Mouse (Mus musculus) lung, adult 2 months (tissue): ENCODE results near the gene Hira. TPM values are rescaled to one million over a fixed set of nuclear protein-coding genes. Genes with fewer than 3 reads are reported as not detected.
A peak's percentile ranks its signal among the peaks of the same experiment; 100 is the strongest.
"Not testable (repeated sequence)": the region's sequence is repeated elsewhere in the genome, so short reads cannot be mapped to it uniquely, and the experiment has no call there.

ENCODE experiments used
- DNase-seq: peaks from one replicate; pipeline ENCODE4 v3.0.0; 2022
- H3K4me1 ChIP-seq: fragments of 200-500 bp; 2 replicates; pipeline ENCODE4 v1.6.1; 2011; ENCODE audit warnings: low read length; ENCODE audit not compliant: control insufficient read depth, insufficient read depth
- H3K4me3 ChIP-seq: fragments of 200-500 bp; replicated peaks from 2 replicates; pipeline ENCODE3; 2011; ENCODE audit warnings: low read depth, mild to moderate bottlenecking, control low read depth, low read length; ENCODE audit errors: extremely low read depth
- CTCF ChIP-seq: fragments of 200-500 bp; IDR thresholded peaks from 2 replicates; pipeline ENCODE4 v1.5.1; 2011; ENCODE audit warnings: mild to moderate bottlenecking, low read length, control low read depth; ENCODE audit not compliant: insufficient read depth
- POLR2A ChIP-seq: fragments of 200-500 bp; IDR thresholded peaks from 2 replicates; pipeline ENCODE4 v1.6.1; 2011; ENCODE audit warnings: low read depth, mild to moderate bottlenecking, control low read depth, low read length, borderline replicate concordance; ENCODE audit errors: extremely low read depth
- WGBS: fragments of 180-500 bp; shearing (Covaris S2); methylation state at CpG from one replicate; pipeline ENCODE4 v1.1.7; 2018; 5-methylcytosine and 5-hydroxymethylcytosine counted together
- polyA plus RNA-seq: library from polyadenylated mRNA; depleted of rRNA; stranded (reverse); fragments of >200 nt; gene quantifications from 2 replicates; pipeline ENCODE4 v1.2.3, GENCODE M21; 2012; rRNA removed

The Hira gene
- polyA plus RNA-seq = 53.3 and 58.8 TPM in 2 replicates

GRCm38 (mm10) chr16:18876442-18877308 lies at the start of gene Hira, which contains the start of gene Mrpl40:
Hira (plus strand) TSS chr16:18877037.
Mrpl40 (minus strand) TSS chr16:18876862.
- H3K4me1 ChIP-seq = peaks cover 4% of the 10 kb centered on the region; the same call in 1 of the 2 replicates
- WGBS = under 1% methylated on average over 93 of the region's 93 CpGs
- peak; percentile 92 for DNase-seq
- H3K4me3 ChIP-seq = peak within 1 kb of the TSS; percentile 98
- TF ChIP-seq POLR2A = peak; percentile 86; the same call in 1 of the 2 replicates
- TF ChIP-seq CTCF = no peak

GRCm38 (mm10) chr16:18828630-18829029 lies 48.2 kb upstream of the Hira start:
- WGBS = 91% methylated on average over 3 of the region's 3 CpGs
- no peak for DNase-seq

GRCm38 (mm10) chr16:18829102-18829501 lies 47.7 kb upstream of the Hira start:
- TF ChIP-seq CTCF = no peak
- no peak for TF ChIP-seq POLR2A
- Histone ChIP-seq H3K4me1 (no peaks in the 10 kb centered on the region), H3K4me3 (no peak overlapping the region)
- DNase-seq = no peak
- 68% methylated on average over 6 of the region's 6 CpGs for WGBS

More at GRCm38 (mm10) chr16:18828630-18829029, 48.2 kb upstream of the Hira start:
- H3K4me3 ChIP-seq = no peak overlapping the region
- TF ChIP-seq POLR2A (no peak), CTCF (no peak)
- no peaks in the 10 kb centered on the region for H3K4me1 ChIP-seq

- WGBS = 75% methylated on average over 2 of the region's 2 CpGs
- no peak for DNase-seq
- Histone ChIP-seq H3K4me3 (no peak overlapping the region), H3K4me1 (peaks cover 4% of the 10 kb centered on the region; the same call in 1 of the 2 replicates)
- no peak for TF ChIP-seq POLR2A
- TF ChIP-seq CTCF = no peak
Observed at GRCm38 (mm10) chr16:18833486-18833885, 43.4 kb upstream of the Hira start.

GRCm38 (mm10) chr16:18836073-18836467 lies 40.8 kb upstream of the Hira start:
- WGBS = 23% methylated on average over 3 of the region's 3 CpGs
- peak overlapping the region; percentile 95 for H3K4me3 ChIP-seq
- no peak for TF ChIP-seq POLR2A
- TF ChIP-seq CTCF = no peak
- H3K4me1 ChIP-seq = peaks cover 4% of the 10 kb centered on the region; the same call in 1 of the 2 replicates
- DNase-seq = no peak

- WGBS = 2% methylated on average over 46 of the region's 46 CpGs
- DNase-seq = peak; percentile 94
- Histone ChIP-seq H3K4me3 (peak within 1 kb of the TSS; percentile 95), H3K4me1 (peaks cover 4% of the 10 kb centered on the region; the same call in 1 of the 2 replicates)
- TF ChIP-seq POLR2A (peak; percentile 92), CTCF (no peak)
Observed at GRCm38 (mm10) chr16:18836468-18837208, 40.2 kb upstream of the Hira start, which contains the start of the genes 2510002D24Rik and Gm28539. 2510002D24Rik (plus strand) TSS chr16:18836578. Gm28539 (plus strand) TSS chr16:18836584.

- WGBS = 87% methylated on average over 4 of the region's 4 CpGs
- TF ChIP-seq POLR2A = no peak
- no peak for TF ChIP-seq CTCF
- H3K4me3 ChIP-seq = no peak overlapping the region
- DNase-seq = no peak
- H3K4me1 ChIP-seq = peaks cover 4% of the 10 kb centered on the region; the same call in 1 of the 2 replicates
Observed at GRCm38 (mm10) chr16:18838346-18838745, 38.5 kb upstream of the Hira start.

GRCm38 (mm10) chr16:18846301-18846820 lies 30.5 kb upstream of the Hira start:
- Histone ChIP-seq H3K4me1 (no peaks in the 10 kb centered on the region), H3K4me3 (no peak overlapping the region)
- TF ChIP-seq CTCF (no peak), POLR2A (no peak)
- no peak for DNase-seq
- WGBS = 85% methylated on average over 15 of the region's 15 CpGs

GRCm38 (mm10) chr16:18849521-18850190 lies 27.2 kb upstream of the Hira start:
- H3K4me1 ChIP-seq, H3K4me3 ChIP-seq, DNase-seq: not testable (repeated sequence)
- WGBS = 86% methylated on average over 16 of the region's 17 CpGs
